Mouse (Mus musculus) ES-Bruce4 (cell line): ENCODE results near the gene Erich3.

ENCODE experiments used
- EP300 ChIP-seq: IDR thresholded peaks from 2 replicates; pipeline ENCODE4 v1.6.1; 2011; ENCODE audit warnings: low read depth, low read length; ENCODE audit not compliant: insufficient read depth
- POLR2A ChIP-seq: IDR thresholded peaks from one replicate; pipeline ENCODE4 v1.8.1; 2011; ENCODE audit warnings: low read length; ENCODE audit not compliant: insufficient read depth

DNA sequence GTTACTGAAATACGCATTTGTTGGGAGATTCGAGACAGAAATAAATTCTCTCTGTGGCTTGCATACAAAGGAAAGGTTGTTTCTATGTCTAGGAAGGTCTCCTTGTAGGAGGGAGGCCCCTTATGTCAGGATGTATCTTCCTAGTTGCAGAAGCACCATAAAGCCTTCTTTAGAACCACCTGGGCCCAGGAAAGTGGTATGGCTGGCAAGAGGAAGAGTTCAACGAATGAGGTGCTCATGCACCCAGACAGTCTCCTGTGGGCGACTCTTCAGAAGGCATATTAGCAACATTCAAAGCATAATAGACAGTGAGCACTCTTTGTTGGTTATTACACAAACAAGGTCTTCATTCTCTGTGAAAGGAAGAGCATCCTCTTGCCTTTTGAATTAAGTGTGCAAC, 977 bp downstream of the Erich3 start:
- no peak for TF ChIP-seq POLR2A
- TF ChIP-seq EP300 = no peak
